Mouse (Mus musculus) heart, postnatal 10 days (tissue): ENCODE measurements at regions not wholly inside any gene's neighbourhood (a gene's known extent, or its start where the extent isn't known, plus 50 kb on each side); places are given as distances from the start of the nearest gene placed in this dataset.
"Not testable (repeated sequence)": the region's sequence is repeated elsewhere in the genome, so short reads cannot be mapped to it uniquely, and the experiment has no call there.

Experiments used
- DNase-seq, 2 experiments: peaks; one replicate each; pipeline ENCODE4 v3.0.0; 2021
- intact Hi-C: fragments of 180-260 bp; cut with DNase I; formaldehyde crosslinking; loops from one replicate; pipeline ENCODE4 v1.15.1; 2025

- no peak for DNase-seq
- intact Hi-C loops, result no loop called here
These were observed 248.5 kb downstream of the Setd4 start for GRCm38 (mm10) chr16:93355204-93355899.

- no peak for DNase-seq
- intact Hi-C loops, result no loop called here
These were observed 249.9 kb downstream of the Setd4 start for GRCm38 (mm10) chr16:93353971-93354370.

GRCm38 (mm10) chr16:93344555-93344954 is 259.3 kb downstream of the Setd4 start:
- intact Hi-C loops, result no loop called here
- no peak for DNase-seq

- DNase-seq, result peak; percentile 21 to 35
- intact Hi-C loops, result no loop called here
These were observed 261.2 kb downstream of the Setd4 start for GRCm38 (mm10) chr16:93342701-93343100.

- intact Hi-C loops, result no loop called here
- DNase-seq, result no peak
These were observed 262.1 kb downstream of the Setd4 start for GRCm38 (mm10) chr16:93341791-93342190.

- no peak for DNase-seq
- intact Hi-C loops, result no loop called here
These were observed 265.1 kb downstream of the Setd4 start for GRCm38 (mm10) chr16:93338806-93339205.

- no peak for DNase-seq
- intact Hi-C loops, result no loop called here
These were observed 268.3 kb downstream of the Setd4 start for GRCm38 (mm10) chr16:93335322-93336111.

GRCm38 (mm10) chr16:93333654-93334053 is 270.2 kb downstream of the Setd4 start:
- no peak for DNase-seq
- intact Hi-C loops, result no loop called here

GRCm38 (mm10) chr16:93328680-93329395 is 275.0 kb downstream of the Setd4 start:
- DNase-seq, result no peak

GRCm38 (mm10) chr16:93324911-93325310 is 279.0 kb downstream of the Setd4 start:
- DNase-seq, result no peak
- intact Hi-C loops, result no loop called here

More at GRCm38 (mm10) chr16:93328680-93329395, 275.0 kb downstream of the Setd4 start:
- intact Hi-C loops, result no loop called here

- intact Hi-C loops, result no loop called here
- DNase-seq, result no peak
These were observed 280.7 kb downstream of the Setd4 start for GRCm38 (mm10) chr16:93323172-93323571.

GRCm38 (mm10) chr16:93319581-93319980 is 284.3 kb downstream of the Setd4 start:
- intact Hi-C loops, result no loop called here
- no peak for DNase-seq

GRCm38 (mm10) chr16:93311644-93312043 is 292.2 kb downstream of the Setd4 start:
- no peak for DNase-seq
- intact Hi-C loops, result no loop called here

GRCm38 (mm10) chr16:93308666-93309360 is 295.1 kb downstream of the Setd4 start:
- DNase-seq, result no peak
- intact Hi-C loops, result no loop called here

- intact Hi-C loops, result no loop called here
- DNase-seq, result no peak
These were observed 296.9 kb downstream of the Setd4 start for GRCm38 (mm10) chr16:93306951-93307350.

GRCm38 (mm10) chr16:93306140-93306539 is 297.7 kb downstream of the Setd4 start:
- intact Hi-C loops, result not testable (repeated sequence)

GRCm38 (mm10) chr16:93294430-93294829 is 309.4 kb downstream of the Setd4 start:
- DNase-seq, result no peak
- intact Hi-C loops, result loop anchor here (5.0 to 10.0 kb wide), 3 partner anchors 158 to 467 kb away; partner anchors contain the start of gene Runx1

More at GRCm38 (mm10) chr16:93306140-93306539, 297.7 kb downstream of the Setd4 start:
- DNase-seq, result not testable (repeated sequence)

GRCm38 (mm10) chr16:93292965-93293653 is 310.8 kb downstream of the Setd4 start:
- peak; percentile 77 to 84 for DNase-seq
- intact Hi-C loops, result loop anchor here (1.0 to 10.0 kb wide), 5 partner anchors 159 to 728 kb away; partner anchors contain the start of gene Runx1

GRCm38 (mm10) chr16:93292181-93292834 is 311.6 kb downstream of the Setd4 start:
- DNase-seq, result no peak
- intact Hi-C loops, result loop anchor here (5.0 to 10.0 kb wide), 3 partner anchors 160 to 465 kb away; partner anchors contain the start of gene Runx1
